Mouse (Mus musculus) heart, embryonic 14.5 days (tissue): Measurements from ENCODE around the gene Ccdc167. TPM values are rescaled to one million over a fixed set of nuclear protein-coding genes. Genes with fewer than 3 reads are reported as not detected.
A peak's percentile ranks its signal among the peaks of the same experiment; 100 is the strongest.

Experiments used
- ATAC-seq: fragments of 200-750 bp; cut with Nextera tagmentation; 2 replicates; pipeline ENCODE4 v1.8.0; 2017; ENCODE audit warnings: low read depth, moderate TSS enrichment; ENCODE audit not compliant: insufficient number of reproducible peaks, insufficient read depth, low FRiP score
- H3K27ac ChIP-seq, 2 experiments: fragments of 200-500 bp in 1 of 2; fragments of 300-500 bp in 1 of 2; sonication (generic) in 1 of 2; replicated peaks in 1 of 2; 2 replicates each; pipeline ENCODE4 v1.5.1; 2012 to 2014; ENCODE audit warnings: low read depth in 2 of 2, low read length in 2 of 2, control low read depth in 1 of 2, mild to moderate bottlenecking in 1 of 2, mixed read lengths in 1 of 2; ENCODE audit not compliant: control insufficient read depth in 1 of 2, insufficient read depth in 1 of 2
- H3K27me3 ChIP-seq: fragments of 300-500 bp; sonication (generic); 2 replicates; pipeline ENCODE4 v1.6.1; 2014; ENCODE audit warnings: mild to moderate bottlenecking, low read length, control low read depth; ENCODE audit not compliant: control insufficient read depth, insufficient read depth
- H3K36me3 ChIP-seq: fragments of 300-500 bp; sonication (generic); 2 replicates; pipeline ENCODE4 v1.6.1; 2014; ENCODE audit warnings: mild to moderate bottlenecking, control low read depth, low read length, mixed read lengths; ENCODE audit not compliant: control insufficient read depth, insufficient read depth
- H3K4me1 ChIP-seq, 2 experiments: fragments of 200-500 bp in 1 of 2; fragments of 300-500 bp in 1 of 2; sonication (generic) in 1 of 2; 2 replicates each; pipeline ENCODE4 v1.6.1; 2012 to 2014; ENCODE audit warnings: low read length in 2 of 2, control low read depth in 1 of 2, mixed read lengths in 1 of 2; ENCODE audit not compliant: control insufficient read depth in 2 of 2, insufficient read depth in 2 of 2
- H3K4me2 ChIP-seq: fragments of 300-500 bp; sonication (generic); 2 replicates; pipeline ENCODE4 v1.6.1; 2014; ENCODE audit warnings: mild to moderate bottlenecking, low read length
- H3K4me3 ChIP-seq, 2 experiments: fragments of 200-500 bp in 1 of 2; fragments of 300-500 bp in 1 of 2; sonication (generic) in 1 of 2; 2 replicates each; pipeline ENCODE4 v1.5.1; 2012 to 2014; ENCODE audit warnings: low read length in 2 of 2, mild to moderate bottlenecking in 2 of 2, control low read depth in 1 of 2, low read depth in 1 of 2, moderate library complexity in 1 of 2; ENCODE audit not compliant: control insufficient read depth in 1 of 2, insufficient read depth in 1 of 2
- H3K9ac ChIP-seq: fragments of 300-500 bp; sonication (generic); 2 replicates; pipeline ENCODE4 v1.6.1; 2014; ENCODE audit warnings: mild to moderate bottlenecking, low read length
- H3K9me3 ChIP-seq: fragments of 300-500 bp; sonication (generic); 2 replicates; pipeline ENCODE4 v1.6.1; 2016; ENCODE audit warnings: low read length, control low read depth; ENCODE audit not compliant: control insufficient read depth
- WGBS: fragments of 180-500 bp; shearing (Covaris S2); extraction: QIAGEN DNeasy Blood & Tissue Kit; methylation state at CpG from one replicate; pipeline ENCODE4 v1.1.7; 2014; 5-methylcytosine and 5-hydroxymethylcytosine counted together
- polyA plus RNA-seq: library from polyadenylated mRNA; unstranded; fragments of >200 nt; fragmentation: Nextera tagmentation; extraction: Ambion mirVana; gene quantifications from 2 replicates; pipeline ENCODE4 v1.2.1, GENCODE M21; 2014

Gene Ccdc167
- polyA plus RNA-seq, 1 experiment from 2014 or later = 19.5 TPM

- Histone ChIP-seq H3K4me3 (no peak overlapping the region), H3K36me3 (no peaks in the 10 kb centered on the region), H3K9me3 (no peaks in the 10 kb centered on the region), H3K4me2 (0 out of 2 replicates have a peak overlapping the region, but pooled peaks have one; percentile 21), H3K9ac (no peak overlapping the region), H3K27ac (peak overlapping the region; percentile 82 to 84), H3K4me1 (peaks cover 14 to 16% of the 10 kb centered on the region in 2 experiments), H3K27me3 (no peaks in the 10 kb centered on the region)
- no peak; the same call in 1 of the 2 replicates for ATAC-seq
- WGBS = 33% methylated on average over 13 of the region's 13 CpGs
Observed at GRCm38 (mm10) chr17:29730510-29731265, 13.8 kb upstream of the Ccdc167 start.

- H3K4me3 ChIP-seq = no peak overlapping the region
- H3K27ac ChIP-seq = no peak overlapping the region
- H3K4me1 ChIP-seq = peaks cover 14 to 16% of the 10 kb centered on the region in 2 experiments
- 47% methylated on average over 8 of the region's 8 CpGs for WGBS
- H3K9me3 ChIP-seq = no peaks in the 10 kb centered on the region
- H3K27me3 ChIP-seq = no peaks in the 10 kb centered on the region
- no peak overlapping the region for H3K4me2 ChIP-seq
- no peaks in the 10 kb centered on the region for H3K36me3 ChIP-seq
- no peak for ATAC-seq
- no peak overlapping the region for H3K9ac ChIP-seq
Observed at GRCm38 (mm10) chr17:29728082-29728481, 11.2 kb upstream of the Ccdc167 start.

GRCm38 (mm10) chr17:29725027-29725620 is 8.3 kb upstream of the Ccdc167 start:
- H3K4me2 ChIP-seq = no peak overlapping the region
- H3K4me3 ChIP-seq = no peak overlapping the region
- H3K4me1 ChIP-seq = peaks cover 3 to 5% of the 10 kb centered on the region in 2 experiments; a peak in 3 of 4 replicates
- no peak for ATAC-seq
- H3K36me3 ChIP-seq = no peaks in the 10 kb centered on the region
- no peak overlapping the region for H3K9ac ChIP-seq
- H3K27ac ChIP-seq = no peak overlapping the region
- 69% methylated on average over 6 of the region's 6 CpGs for WGBS
- H3K27me3 ChIP-seq = no peaks in the 10 kb centered on the region
- H3K9me3 ChIP-seq = no peaks in the 10 kb centered on the region

GRCm38 (mm10) chr17:29724610-29725009 is 7.8 kb upstream of the Ccdc167 start:
- H3K27me3 ChIP-seq = no peaks in the 10 kb centered on the region
- H3K9ac ChIP-seq = no peak overlapping the region
- H3K4me3 ChIP-seq = no peak overlapping the region
- H3K4me1 ChIP-seq = peaks cover 3% of the 10 kb centered on the region in 2 experiments; a peak in 1 of 4 replicates
- no peak for ATAC-seq
- 72% methylated on average over 6 of the region's 6 CpGs for WGBS
- no peaks in the 10 kb centered on the region for H3K36me3 ChIP-seq
- no peak overlapping the region for H3K27ac ChIP-seq
- no peaks in the 10 kb centered on the region for H3K9me3 ChIP-seq
- H3K4me2 ChIP-seq = no peak overlapping the region

GRCm38 (mm10) chr17:29720755-29721365 is 4.0 kb upstream of the Ccdc167 start:
- ATAC-seq = no peak
- Histone ChIP-seq H3K4me1 (peaks cover 6 to 11% of the 10 kb centered on the region in 2 experiments; a peak in 3 of 4 replicates), H3K36me3 (no peaks in the 10 kb centered on the region), H3K4me2 (no peak overlapping the region), H3K27me3 (no peaks in the 10 kb centered on the region), H3K9ac (no peak overlapping the region), H3K9me3 (no peaks in the 10 kb centered on the region), H3K4me3 (no peak overlapping the region), H3K27ac (no peak overlapping the region)
- 73% methylated on average over 11 of the region's 11 CpGs for WGBS

- H3K9ac ChIP-seq = no peak overlapping the region
- ATAC-seq = no peak
- peaks cover 6 to 12% of the 10 kb centered on the region in 2 experiments; a peak in 3 of 4 replicates for H3K4me1 ChIP-seq
- no peak overlapping the region for H3K27ac ChIP-seq
- H3K4me3 ChIP-seq = no peak overlapping the region
- H3K36me3 ChIP-seq = no peaks in the 10 kb centered on the region
- H3K4me2 ChIP-seq = no peak overlapping the region
- H3K27me3 ChIP-seq = no peaks in the 10 kb centered on the region
- WGBS = 67% methylated on average over 13 of the region's 13 CpGs
- no peaks in the 10 kb centered on the region for H3K9me3 ChIP-seq
Observed at GRCm38 (mm10) chr17:29719628-29720575, 3.1 kb upstream of the Ccdc167 start.

GRCm38 (mm10) chr17:29718660-29719059 is 1.8 kb upstream of the Ccdc167 start:
- Histone ChIP-seq H3K27ac (no peak overlapping the region), H3K36me3 (no peaks in the 10 kb centered on the region), H3K4me3 (no peak overlapping the region), H3K27me3 (no peaks in the 10 kb centered on the region), H3K4me1 (peaks cover 6 to 12% of the 10 kb centered on the region in 2 experiments; a peak in 3 of 4 replicates), H3K9me3 (no peaks in the 10 kb centered on the region), H3K4me2 (no peak overlapping the region), H3K9ac (no peak overlapping the region)
- WGBS = 77% methylated on average over 8 of the region's 8 CpGs
- ATAC-seq = no peak
